Mouse (Mus musculus): Measurements from ENCODE around the gene Casz1.

Gene Casz1

DNA sequence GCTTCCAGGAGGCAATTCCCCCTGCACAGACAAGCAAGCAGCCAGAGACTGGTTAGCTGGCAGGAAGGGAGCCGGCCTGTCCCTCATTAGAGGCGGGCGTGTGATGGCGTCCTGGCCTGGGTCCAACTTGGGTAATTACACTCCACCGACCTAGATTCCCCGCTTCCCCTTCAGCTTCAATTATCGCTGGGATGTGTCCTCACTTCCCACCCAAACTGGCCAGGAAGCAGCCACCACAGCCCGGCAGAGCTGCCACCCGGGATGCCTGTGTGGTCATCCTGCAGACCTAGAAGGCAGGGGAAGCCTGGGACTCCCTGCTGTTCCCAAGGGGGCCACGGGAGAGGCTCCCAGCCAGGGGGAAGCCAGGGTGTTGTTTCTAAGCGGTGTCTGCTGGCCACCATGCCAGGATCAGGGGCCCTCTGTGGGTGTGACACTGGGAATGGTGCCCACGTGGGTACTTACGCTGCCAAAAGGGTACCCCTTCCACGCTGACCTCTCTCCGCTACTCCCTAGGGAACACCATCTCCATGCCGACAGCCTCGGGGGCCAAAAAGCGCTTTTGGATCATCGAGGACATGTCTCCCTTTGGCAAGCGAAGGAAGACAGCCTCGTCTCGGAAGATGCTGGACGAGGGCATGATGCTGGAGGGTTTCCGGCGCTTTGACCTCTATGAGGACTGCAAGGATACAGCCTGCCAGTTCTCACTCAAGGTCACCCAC lies 146.9 kb downstream of the Casz1 start:
- Histone ChIP-seq H3K36me3 (ENCODE audit: control insufficient read depth, insufficient read depth, low read length, poor library complexity, severe bottlenecking) (peaks cover 11% of the 10 kb centered on the region), H3K27me3 (ENCODE audit: control insufficient read depth, insufficient read depth, low read length, poor library complexity, severe bottlenecking) (no peaks in the 10 kb centered on the region)
- DNase-seq (ENCODE audit: low read depth, low spot score) = no peak

GRCm38 (mm10) chr4:148951821-148952291 lies 147.6 kb downstream of the Casz1 start:
- no peak for DNase-seq (ENCODE audit: low read depth, low spot score)
- H3K27me3 ChIP-seq (ENCODE audit: control insufficient read depth, insufficient read depth, low read length, poor library complexity, severe bottlenecking) = no peaks in the 10 kb centered on the region
- H3K36me3 ChIP-seq (ENCODE audit: control insufficient read depth, insufficient read depth, low read length, poor library complexity, severe bottlenecking) = peaks cover 8% of the 10 kb centered on the region

DNA sequence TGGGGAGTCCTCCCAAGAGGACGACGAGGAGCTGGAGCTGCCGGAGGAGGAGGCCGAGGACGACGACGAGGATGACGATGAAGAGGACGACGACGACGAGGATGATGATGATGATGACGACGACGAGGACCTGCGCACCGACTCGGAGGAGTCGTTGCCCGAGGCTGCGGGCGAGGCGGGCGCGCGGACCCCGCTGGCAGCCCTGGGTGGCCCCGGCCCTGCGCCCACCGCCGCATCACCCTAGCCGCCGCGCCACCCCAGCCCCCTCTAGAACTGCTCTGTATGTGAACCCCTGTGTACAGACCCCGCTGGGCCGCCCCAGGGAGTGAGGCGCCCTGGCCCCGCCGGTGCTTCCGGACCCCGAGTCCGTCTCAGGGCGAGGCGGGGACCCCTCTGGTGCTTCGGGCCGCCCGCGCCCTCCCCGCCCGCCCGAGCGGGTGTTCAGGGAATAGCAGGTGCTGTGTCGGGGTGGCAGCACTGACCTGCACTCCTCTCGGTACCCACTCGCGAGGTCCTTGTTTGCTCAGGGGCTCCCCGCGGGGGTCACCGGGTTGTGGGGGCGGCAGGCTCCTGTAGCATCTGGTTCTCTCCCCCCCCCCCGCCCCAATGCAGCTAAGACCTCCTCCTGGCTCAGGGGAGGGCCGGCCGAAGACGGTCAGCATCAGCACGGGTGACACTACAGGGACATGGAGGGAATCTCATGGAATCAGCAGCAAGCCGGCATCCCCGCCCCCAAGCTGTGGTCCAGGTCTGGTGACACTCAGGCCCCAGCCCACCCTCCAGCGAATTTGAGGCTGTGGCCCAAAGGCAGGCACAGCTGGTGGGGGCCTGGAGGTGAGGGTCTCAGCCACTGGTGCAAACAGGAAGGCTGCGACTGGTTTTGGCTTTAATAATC lies 148.3 kb downstream of the Casz1 start:
- H3K27me3 ChIP-seq (ENCODE audit: control insufficient read depth, insufficient read depth, low read length, poor library complexity, severe bottlenecking) = no peaks in the 10 kb centered on the region
- no peak for DNase-seq (ENCODE audit: low read depth, low spot score)
- peaks cover 8% of the 10 kb centered on the region for H3K36me3 ChIP-seq (ENCODE audit: control insufficient read depth, insufficient read depth, low read length, poor library complexity, severe bottlenecking)

- peaks cover 6% of the 10 kb centered on the region for H3K36me3 ChIP-seq (ENCODE audit: control insufficient read depth, insufficient read depth, low read length, poor library complexity, severe bottlenecking)
- DNase-seq (ENCODE audit: low read depth, low spot score) = no peak
- no peaks in the 10 kb centered on the region for H3K27me3 ChIP-seq (ENCODE audit: control insufficient read depth, insufficient read depth, low read length, poor library complexity, severe bottlenecking)
Measured at GRCm38 (mm10) chr4:148955131-148955813, 151.0 kb downstream of the Casz1 start.

- no peaks in the 10 kb centered on the region for H3K27me3 ChIP-seq (ENCODE audit: control insufficient read depth, insufficient read depth, low read length, poor library complexity, severe bottlenecking)
- no peaks in the 10 kb centered on the region; the same call in 1 of the 2 replicates for H3K36me3 ChIP-seq (ENCODE audit: control insufficient read depth, insufficient read depth, low read length, poor library complexity, severe bottlenecking)
- DNase-seq (ENCODE audit: low read depth, low spot score) = no peak
Measured at GRCm38 (mm10) chr4:148960011-148960410, 155.8 kb downstream of the Casz1 start.

DNA sequence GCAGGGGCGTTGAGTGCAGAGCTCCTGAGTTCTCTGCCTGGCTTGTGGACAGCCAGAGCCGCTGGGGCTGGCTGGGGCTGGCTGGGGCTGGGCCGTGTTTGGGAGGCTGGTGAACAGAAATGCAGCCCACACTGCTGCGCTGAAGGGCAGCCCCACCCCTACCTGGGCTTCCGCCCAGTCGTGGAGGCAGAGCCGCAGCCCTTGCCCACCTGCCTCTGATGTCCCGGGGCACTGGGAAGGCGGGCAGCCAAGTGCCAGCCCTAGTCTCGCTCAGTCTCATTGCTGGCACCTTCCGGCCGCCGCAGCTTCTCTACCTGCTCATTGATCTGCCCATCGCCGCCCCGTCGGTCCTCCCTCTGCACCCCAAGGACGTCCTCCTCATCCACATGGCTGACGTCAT lies 156.9 kb downstream of the Casz1 start:
- no peak for DNase-seq (ENCODE audit: low read depth, low spot score)
- peaks cover 2% of the 10 kb centered on the region for H3K36me3 ChIP-seq (ENCODE audit: control insufficient read depth, insufficient read depth, low read length, poor library complexity, severe bottlenecking)

GRCm38 (mm10) chr4:148962096-148962495 lies 157.9 kb downstream of the Casz1 start:
- DNase-seq (ENCODE audit: low read depth, low spot score) = no peak
- peaks cover 2% of the 10 kb centered on the region for H3K36me3 ChIP-seq (ENCODE audit: control insufficient read depth, insufficient read depth, low read length, poor library complexity, severe bottlenecking)
- no peaks in the 10 kb centered on the region for H3K27me3 ChIP-seq (ENCODE audit: control insufficient read depth, insufficient read depth, low read length, poor library complexity, severe bottlenecking)

More for the DNA sequence above, 156.9 kb downstream of the Casz1 start:
- no peaks in the 10 kb centered on the region for H3K27me3 ChIP-seq (ENCODE audit: control insufficient read depth, insufficient read depth, low read length, poor library complexity, severe bottlenecking)

DNA sequence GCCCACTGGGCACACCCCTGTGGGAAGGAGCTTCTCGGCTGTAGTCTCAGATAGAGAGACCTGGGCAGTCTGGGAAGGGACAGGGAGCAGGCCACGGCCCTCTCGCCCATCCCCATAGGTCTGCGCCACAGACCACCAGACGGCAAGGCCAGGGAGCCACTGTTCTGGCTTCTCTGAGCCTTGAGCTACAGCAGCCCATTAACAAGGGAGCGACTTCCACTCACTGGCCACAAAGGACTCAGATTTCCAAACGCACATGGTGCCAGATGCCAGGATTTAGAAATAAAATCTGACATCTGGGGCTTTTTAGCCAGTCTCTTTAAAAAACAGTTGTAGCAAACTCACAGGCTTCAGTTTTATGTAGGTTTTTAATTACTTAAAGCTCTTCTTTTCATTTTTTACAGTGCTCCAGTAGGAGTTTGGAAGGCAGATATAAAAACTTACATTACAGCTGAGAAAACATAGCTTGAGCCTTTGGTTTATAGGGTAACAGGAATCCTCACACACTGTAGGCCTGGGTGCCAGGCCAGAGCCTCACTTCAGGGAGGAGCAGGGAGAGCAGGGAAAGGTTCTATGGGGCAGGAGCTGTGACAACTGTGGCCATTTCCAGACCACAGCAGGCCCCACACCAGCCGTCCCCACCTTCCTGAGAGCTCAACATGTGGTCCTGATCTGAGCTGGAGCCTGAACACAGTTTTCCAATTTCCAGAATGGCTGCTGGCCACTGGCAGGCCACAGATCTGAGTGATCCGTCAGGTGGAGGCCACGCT lies 160.5 kb downstream of the Casz1 start:
- Histone ChIP-seq H3K27me3 (ENCODE audit: control insufficient read depth, insufficient read depth, low read length, poor library complexity, severe bottlenecking) (no peaks in the 10 kb centered on the region), H3K36me3 (ENCODE audit: control insufficient read depth, insufficient read depth, low read length, poor library complexity, severe bottlenecking) (peaks cover 4% of the 10 kb centered on the region)
- DNase-seq (ENCODE audit: low read depth, low spot score) = no peak

- no peaks in the 10 kb centered on the region for H3K27me3 ChIP-seq (ENCODE audit: control insufficient read depth, insufficient read depth, low read length, poor library complexity, severe bottlenecking)
- DNase-seq (ENCODE audit: low read depth, low spot score) = no peak
- peaks cover 4% of the 10 kb centered on the region for H3K36me3 ChIP-seq (ENCODE audit: control insufficient read depth, insufficient read depth, low read length, poor library complexity, severe bottlenecking)
Measured at GRCm38 (mm10) chr4:148966132-148966531, 161.9 kb downstream of the Casz1 start.

- H3K27me3 ChIP-seq (ENCODE audit: control insufficient read depth, insufficient read depth, low read length, poor library complexity, severe bottlenecking) = no peaks in the 10 kb centered on the region
- DNase-seq (ENCODE audit: low read depth, low spot score) = no peak
- H3K36me3 ChIP-seq (ENCODE audit: control insufficient read depth, insufficient read depth, low read length, poor library complexity, severe bottlenecking) = peaks cover 4% of the 10 kb centered on the region
Measured at GRCm38 (mm10) chr4:148968859-148969258, 164.6 kb downstream of the Casz1 start.

- no peak for DNase-seq (ENCODE audit: low read depth, low spot score)
Measured at GRCm38 (mm10) chr4:148969610-148970009, 165.4 kb downstream of the Casz1 start.

DNA sequence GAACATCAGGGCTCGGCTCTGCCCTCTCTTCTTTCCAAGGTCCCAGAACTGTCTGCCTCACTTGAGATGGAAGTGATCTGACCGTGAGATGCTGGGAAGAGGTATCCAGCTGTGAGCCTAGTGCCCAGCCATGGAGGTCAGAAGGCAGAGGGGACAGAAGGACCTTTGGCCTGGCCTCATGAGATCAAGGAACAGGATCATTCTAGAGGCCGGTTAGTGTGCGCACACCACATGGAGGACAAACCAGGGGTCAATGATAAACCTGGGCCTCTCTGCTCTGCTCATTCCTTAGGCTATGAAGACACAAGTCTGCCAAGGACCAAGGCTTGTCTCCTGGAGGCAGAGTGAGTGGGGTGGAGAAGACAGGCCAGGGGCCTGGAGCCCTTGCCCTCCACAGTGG lies 166.5 kb downstream of the Casz1 start:
- DNase-seq (ENCODE audit: low read depth, low spot score) = no peak
- H3K36me3 ChIP-seq (ENCODE audit: control insufficient read depth, insufficient read depth, low read length, poor library complexity, severe bottlenecking) = peaks cover 3% of the 10 kb centered on the region
- H3K27me3 ChIP-seq (ENCODE audit: control insufficient read depth, insufficient read depth, low read length, poor library complexity, severe bottlenecking) = no peaks in the 10 kb centered on the region

More at GRCm38 (mm10) chr4:148969610-148970009, 165.4 kb downstream of the Casz1 start:
- H3K36me3 ChIP-seq (ENCODE audit: control insufficient read depth, insufficient read depth, low read length, poor library complexity, severe bottlenecking) = peaks cover 4% of the 10 kb centered on the region
- no peaks in the 10 kb centered on the region for H3K27me3 ChIP-seq (ENCODE audit: control insufficient read depth, insufficient read depth, low read length, poor library complexity, severe bottlenecking)

DNA sequence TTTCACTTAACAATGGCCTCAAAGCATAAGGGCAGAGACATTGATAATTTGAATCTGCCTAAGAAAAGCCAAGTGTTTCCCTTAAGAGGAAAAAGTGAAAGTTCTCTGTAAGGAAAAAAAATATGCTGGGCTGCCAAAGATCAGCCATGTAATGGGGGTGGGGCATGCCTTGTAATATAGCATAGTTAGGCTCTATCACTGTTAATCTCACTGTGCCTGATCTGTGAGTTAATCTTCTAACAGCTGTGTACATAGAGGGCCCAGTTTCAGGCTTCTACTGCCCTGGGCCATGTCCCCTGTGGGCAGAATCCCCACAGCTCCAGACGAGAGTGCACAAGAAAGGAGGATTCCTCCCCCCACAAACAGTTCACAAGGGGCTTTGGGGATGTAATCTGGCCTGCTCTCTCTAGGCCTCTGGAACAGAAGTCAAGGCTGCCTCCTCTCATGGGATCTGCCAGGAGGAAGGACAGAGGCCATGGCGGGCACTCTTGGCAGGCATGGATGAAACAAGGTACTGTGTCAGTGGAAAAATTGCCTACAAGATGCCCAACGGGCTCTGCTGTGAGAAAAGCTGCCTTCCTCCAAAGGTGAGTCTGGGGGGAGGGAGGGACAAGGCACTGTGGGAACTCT lies 167.5 kb downstream of the Casz1 start:
- H3K36me3 ChIP-seq (ENCODE audit: control insufficient read depth, insufficient read depth, low read length, poor library complexity, severe bottlenecking) = 0 out of 2 replicates have a peak, but pooled peaks cover 2% of the 10 kb centered on the region
- no peaks in the 10 kb centered on the region for H3K27me3 ChIP-seq (ENCODE audit: control insufficient read depth, insufficient read depth, low read length, poor library complexity, severe bottlenecking)
- no peak for DNase-seq (ENCODE audit: low read depth, low spot score)

GRCm38 (mm10) chr4:148972707-148973106 lies 168.5 kb downstream of the Casz1 start:
- no peaks in the 10 kb centered on the region for H3K27me3 ChIP-seq (ENCODE audit: control insufficient read depth, insufficient read depth, low read length, poor library complexity, severe bottlenecking)
- DNase-seq (ENCODE audit: low read depth, low spot score) = no peak

More at GRCm38 (mm10) chr4:148972707-148973106, 168.5 kb downstream of the Casz1 start:
- H3K36me3 ChIP-seq (ENCODE audit: control insufficient read depth, insufficient read depth, low read length, poor library complexity, severe bottlenecking) = no peaks in the 10 kb centered on the region
